Mouse (Mus musculus) embryonic facial prominence, embryonic 14.5 days (tissue): Measurements from ENCODE around the gene Pcca. TPM values are rescaled to one million over a fixed set of nuclear protein-coding genes. Genes with fewer than 3 reads are reported as not detected.

Experiments used
- ATAC-seq: fragments of 200-750 bp; cut with Nextera tagmentation; 2 replicates; pipeline ENCODE4 v1.8.0; 2017; ENCODE audit warnings: low read depth, moderate number of reproducible peaks, moderate TSS enrichment
- DNase-seq: peaks from one replicate; pipeline ENCODE4 v3.0.0-alpha.2; 2015; ENCODE audit warnings: low spot score
- H3K27ac ChIP-seq: fragments of 300-500 bp; sonication (generic); replicated peaks from 2 replicates; pipeline ENCODE4 v1.5.1; 2014; ENCODE audit warnings: low read depth, mild to moderate bottlenecking, low read length, moderate library complexity
- H3K27me3 ChIP-seq: fragments of 300-500 bp; sonication (generic); replicated peaks from 2 replicates; pipeline ENCODE4 v1.6.1; 2014; ENCODE audit warnings: low read length; ENCODE audit not compliant: control insufficient read depth, insufficient read depth
- H3K36me3 ChIP-seq: fragments of 300-500 bp; sonication (generic); 2 replicates; pipeline ENCODE4 v1.6.1; 2014; ENCODE audit warnings: low read length, mixed read lengths; ENCODE audit not compliant: control insufficient read depth, insufficient read depth
- H3K4me1 ChIP-seq: fragments of 300-500 bp; sonication (generic); 2 replicates; pipeline ENCODE4 v1.6.1; 2014; ENCODE audit warnings: antibody characterized with exemption, low read length; ENCODE audit not compliant: control insufficient read depth, insufficient read depth
- H3K4me2 ChIP-seq: fragments of 300-500 bp; sonication (generic); 2 replicates; pipeline ENCODE4 v1.6.1; 2014; ENCODE audit warnings: low read depth, mild to moderate bottlenecking, low read length, moderate library complexity, mixed read lengths
- H3K4me3 ChIP-seq: fragments of 300-500 bp; sonication (generic); 2 replicates; pipeline ENCODE4 v1.5.1; 2014; ENCODE audit warnings: low read depth, mild to moderate bottlenecking, low read length
- H3K9ac ChIP-seq: fragments of 300-500 bp; sonication (generic); 2 replicates; pipeline ENCODE4 v1.6.1; 2014; ENCODE audit warnings: low read depth, mild to moderate bottlenecking, low read length, moderate library complexity, mixed read lengths
- H3K9me3 ChIP-seq: fragments of 300-500 bp; sonication (generic); 2 replicates; pipeline ENCODE4 v1.6.1; 2016; ENCODE audit warnings: low read length; ENCODE audit not compliant: control insufficient read depth
- WGBS: fragments of 180-500 bp; shearing (Covaris S2); extraction: QIAGEN DNeasy Blood & Tissue Kit; methylation state at CpG from one replicate; pipeline ENCODE4 v1.1.7; 2014; 5-methylcytosine and 5-hydroxymethylcytosine counted together
- polyA plus RNA-seq: library from polyadenylated mRNA; unstranded; fragments of >200 nt; fragmentation: Nextera tagmentation; extraction: Ambion mirVana; gene quantifications from 2 replicates; pipeline ENCODE4 v1.2.1, GENCODE M21; 2014

Gene Pcca
- polyA plus RNA-seq, 1 experiment from 2014 or later, result 23.1 TPM

- ATAC-seq, result no peak
- H3K27ac ChIP-seq, result no peak overlapping the region
- H3K4me2 ChIP-seq, result no peak overlapping the region
- 66% methylated on average over 2 of the region's 2 CpGs for WGBS
- no peak for DNase-seq
- H3K36me3 ChIP-seq, result no peaks in the 10 kb centered on the region
- H3K9me3 ChIP-seq, result no peaks in the 10 kb centered on the region
- no peak overlapping the region for H3K4me3 ChIP-seq
- H3K27me3 ChIP-seq, result no peaks in the 10 kb centered on the region
- H3K4me1 ChIP-seq, result no peaks in the 10 kb centered on the region
- H3K9ac ChIP-seq, result no peak overlapping the region
These were observed 254.1 kb downstream of the Pcca start for GRCm38 (mm10) chr14:122788199-122788598.

DNA sequence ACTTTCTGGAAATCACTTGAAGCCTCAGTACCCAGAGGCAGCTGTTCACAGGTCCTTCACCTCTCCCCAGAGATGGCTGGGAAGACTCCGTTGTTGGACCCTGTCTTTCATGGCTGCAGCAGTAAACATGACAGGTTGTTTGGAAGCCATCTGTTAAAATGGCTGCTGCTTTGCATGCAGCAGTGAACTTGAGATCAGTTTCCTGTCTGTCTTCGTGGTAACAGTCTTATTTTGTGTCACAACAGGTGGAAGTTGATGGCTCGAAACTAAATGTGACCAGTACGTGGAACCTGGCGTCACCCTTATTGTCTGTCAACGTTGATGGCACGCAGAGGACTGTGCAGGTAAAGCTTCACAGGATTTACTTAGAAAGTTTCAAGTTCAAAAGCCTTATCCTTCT is 256.0 kb downstream of the Pcca start:
- 78% methylated on average over 7 of the region's 7 CpGs for WGBS
- H3K4me1 ChIP-seq, result no peaks in the 10 kb centered on the region
- DNase-seq (no peak), ATAC-seq (no peak)
- no peak overlapping the region for H3K4me2 ChIP-seq
- H3K9ac ChIP-seq, result no peak overlapping the region
- H3K36me3 ChIP-seq, result no peaks in the 10 kb centered on the region
- H3K4me3 ChIP-seq, result no peak overlapping the region
- H3K27me3 ChIP-seq, result no peaks in the 10 kb centered on the region
- H3K9me3 ChIP-seq, result no peaks in the 10 kb centered on the region
- H3K27ac ChIP-seq, result no peak overlapping the region

DNA sequence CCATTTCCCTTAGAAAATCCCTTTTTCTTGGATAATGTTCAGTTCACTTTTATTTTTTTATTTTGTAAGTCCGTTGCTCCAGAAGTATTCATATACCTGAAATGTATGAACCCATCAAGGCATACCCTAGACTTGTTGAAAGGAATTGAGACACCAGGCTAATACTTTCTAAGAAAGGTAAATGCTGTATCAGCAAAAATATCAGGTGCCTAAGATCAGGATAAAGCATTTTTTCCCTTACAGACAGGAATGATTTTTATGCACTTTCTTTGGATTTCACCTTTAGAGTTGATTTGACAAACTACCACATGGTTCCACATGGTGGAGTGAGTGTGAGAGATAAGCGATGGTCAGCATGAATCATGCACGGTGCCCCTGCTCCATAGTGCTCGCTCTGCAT is 259.2 kb downstream of the Pcca start:
- H3K36me3 ChIP-seq, result no peaks in the 10 kb centered on the region
- no peaks in the 10 kb centered on the region for H3K9me3 ChIP-seq
- no peak overlapping the region for H3K27ac ChIP-seq
- WGBS, result 89% methylated on average over 4 of the region's 4 CpGs
- no peak overlapping the region for H3K9ac ChIP-seq
- H3K27me3 ChIP-seq, result no peaks in the 10 kb centered on the region
- DNase-seq, result no peak
- H3K4me2 ChIP-seq, result no peak overlapping the region
- no peaks in the 10 kb centered on the region for H3K4me1 ChIP-seq
- H3K4me3 ChIP-seq, result no peak overlapping the region
- ATAC-seq, result no peak

DNA sequence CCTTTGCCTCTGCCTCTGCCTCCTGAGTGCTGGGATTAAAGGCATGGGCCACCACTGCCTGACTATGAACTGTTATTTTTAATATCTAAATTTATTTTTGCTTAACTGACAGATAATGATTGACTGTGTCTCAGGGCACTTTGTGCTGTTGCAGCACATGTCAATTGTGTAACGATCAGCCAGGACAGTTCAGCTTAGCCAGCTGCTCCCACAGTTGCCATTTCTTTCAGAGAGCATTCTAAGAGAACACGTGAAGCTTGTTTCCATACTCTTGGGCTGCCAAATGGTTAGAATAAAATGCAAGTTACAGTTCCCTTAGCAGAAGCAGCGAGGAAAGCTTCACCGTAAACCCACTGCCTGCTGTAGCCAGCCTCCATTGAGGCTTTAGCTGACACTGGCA is 266.2 kb downstream of the Pcca start:
- ATAC-seq, result no peak
- H3K4me1 ChIP-seq, result no peaks in the 10 kb centered on the region
- H3K4me2 ChIP-seq, result no peak overlapping the region
- no peaks in the 10 kb centered on the region for H3K27me3 ChIP-seq
- no peaks in the 10 kb centered on the region for H3K9me3 ChIP-seq
- no peak overlapping the region for H3K9ac ChIP-seq
- DNase-seq, result no peak
- H3K36me3 ChIP-seq, result no peaks in the 10 kb centered on the region
- no peak overlapping the region for H3K27ac ChIP-seq
- H3K4me3 ChIP-seq, result no peak overlapping the region
- 80% methylated on average over 4 of the region's 4 CpGs for WGBS

GRCm38 (mm10) chr14:122821002-122821401 is 286.9 kb downstream of the Pcca start:
- no peak for DNase-seq
- no peak for ATAC-seq
- Histone ChIP-seq H3K4me3 (no peak overlapping the region), H3K27ac (no peak overlapping the region), H3K27me3 (no peaks in the 10 kb centered on the region), H3K4me1 (no peaks in the 10 kb centered on the region), H3K4me2 (no peak overlapping the region), H3K9me3 (no peaks in the 10 kb centered on the region), H3K36me3 (no peaks in the 10 kb centered on the region), H3K9ac (no peak overlapping the region)
- 92% methylated on average over 3 of the region's 3 CpGs for WGBS

- no peak overlapping the region for H3K4me2 ChIP-seq
- no peaks in the 10 kb centered on the region for H3K27me3 ChIP-seq
- H3K27ac ChIP-seq, result no peak overlapping the region
- 46% methylated on average over 2 of the region's 2 CpGs for WGBS
- H3K4me3 ChIP-seq, result no peak overlapping the region
- H3K4me1 ChIP-seq, result no peaks in the 10 kb centered on the region
- H3K9me3 ChIP-seq, result no peaks in the 10 kb centered on the region
- H3K9ac ChIP-seq, result no peak overlapping the region
- no peak for DNase-seq
- no peak for ATAC-seq
- H3K36me3 ChIP-seq, result no peaks in the 10 kb centered on the region
These were observed 289.7 kb downstream of the Pcca start for GRCm38 (mm10) chr14:122823791-122824190.

GRCm38 (mm10) chr14:122825464-122825863 is 291.3 kb downstream of the Pcca start:
- Histone ChIP-seq H3K36me3 (no peaks in the 10 kb centered on the region), H3K4me1 (no peaks in the 10 kb centered on the region), H3K27me3 (no peaks in the 10 kb centered on the region), H3K27ac (no peak overlapping the region), H3K4me2 (no peak overlapping the region), H3K4me3 (no peak overlapping the region), H3K9ac (no peak overlapping the region), H3K9me3 (no peaks in the 10 kb centered on the region)
- DNase-seq, result no peak
- ATAC-seq, result no peak
- 81% methylated on average over 2 of the region's 2 CpGs for WGBS

GRCm38 (mm10) chr14:122830433-122830832 is 296.3 kb downstream of the Pcca start:
- no peak for DNase-seq
- 67% methylated on average over 1 of the region's 1 CpGs for WGBS

DNA sequence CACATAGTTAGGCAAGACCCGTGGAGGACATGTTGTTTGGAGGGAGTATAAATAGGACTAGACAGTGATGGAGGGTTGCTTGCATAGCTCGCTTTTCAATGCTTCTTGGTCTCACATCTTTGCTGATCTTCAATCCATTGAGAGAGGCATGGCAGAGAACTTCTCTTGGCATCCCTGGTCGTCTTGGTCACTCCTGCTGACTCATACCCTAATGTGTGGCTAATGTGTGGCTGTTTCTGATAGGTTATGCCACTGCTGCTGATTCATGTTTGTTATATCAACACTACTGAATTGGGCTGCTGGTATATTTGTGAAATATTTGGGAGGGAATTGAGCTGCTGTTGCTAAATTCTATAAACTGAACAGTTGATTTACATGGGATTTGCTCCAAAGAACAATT is 299.5 kb downstream of the Pcca start:
- Histone ChIP-seq H3K4me1 (no peaks in the 10 kb centered on the region), H3K27me3 (no peaks in the 10 kb centered on the region), H3K4me2 (no peak overlapping the region), H3K27ac (no peak overlapping the region), H3K36me3 (no peaks in the 10 kb centered on the region), H3K4me3 (no peak overlapping the region), H3K9ac (no peak overlapping the region), H3K9me3 (no peaks in the 10 kb centered on the region)
- no peak for DNase-seq
- ATAC-seq, result no peak
- 84% methylated on average over 3 of the region's 3 CpGs for WGBS

More at GRCm38 (mm10) chr14:122830433-122830832, 296.3 kb downstream of the Pcca start:
- Histone ChIP-seq H3K9me3 (no peaks in the 10 kb centered on the region), H3K4me3 (no peak overlapping the region), H3K4me1 (no peaks in the 10 kb centered on the region), H3K36me3 (no peaks in the 10 kb centered on the region), H3K27ac (no peak overlapping the region), H3K9ac (no peak overlapping the region), H3K4me2 (no peak overlapping the region), H3K27me3 (no peaks in the 10 kb centered on the region)
- ATAC-seq, result no peak
